Mouse (Mus musculus) c-Kit-negative CD71-positive TER-119-positive erythroid progenitor cells, embryonic 14.5 days (primary cell): Measurements from ENCODE around the gene Sema3f.

Experiments
- DNase-seq: peaks from one replicate; pipeline ENCODE4 v3.0.0-alpha.2; 2013; ENCODE audit warnings: low read depth, low spot score

Sema3f gene

GRCm38 (mm10) chr9:107662342-107662741 lies 47.9 kb downstream of the Sema3f start:
- DNase-seq: no peak

GRCm38 (mm10) chr9:107660777-107661176 lies 49.5 kb downstream of the Sema3f start:
- DNase-seq: no peak

GRCm38 (mm10) chr9:107659961-107660360 lies 50.3 kb downstream of the Sema3f start:
- no peak for DNase-seq

GRCm38 (mm10) chr9:107659551-107659950 lies 50.7 kb downstream of the Sema3f start:
- DNase-seq: no peak

GRCm38 (mm10) chr9:107658096-107658495 lies 52.2 kb downstream of the Sema3f start:
- no peak for DNase-seq

GRCm38 (mm10) chr9:107657144-107657543 lies 53.1 kb downstream of the Sema3f start:
- no peak for DNase-seq

GRCm38 (mm10) chr9:107654585-107654984 lies 55.7 kb downstream of the Sema3f start:
- DNase-seq: no peak

GRCm38 (mm10) chr9:107653474-107653873 lies 56.8 kb downstream of the Sema3f start:
- no peak for DNase-seq

- DNase-seq: no peak
Observed at GRCm38 (mm10) chr9:107650708-107651481, 59.4 kb downstream of the Sema3f start.

GRCm38 (mm10) chr9:107650225-107650624 lies 60.0 kb downstream of the Sema3f start:
- no peak for DNase-seq

- no peak for DNase-seq
Observed at GRCm38 (mm10) chr9:107648767-107649166, 61.5 kb downstream of the Sema3f start.

GRCm38 (mm10) chr9:107646975-107647374 lies 63.3 kb downstream of the Sema3f start:
- no peak for DNase-seq

GRCm38 (mm10) chr9:107645577-107645976 lies 64.7 kb downstream of the Sema3f start:
- peak; percentile 70 for DNase-seq

- DNase-seq: no peak
Observed at GRCm38 (mm10) chr9:107645153-107645510, 65.1 kb downstream of the Sema3f start.

- peak; percentile 83 for DNase-seq
Observed at GRCm38 (mm10) chr9:107644495-107645152, 65.7 kb downstream of the Sema3f start.

- DNase-seq: no peak
Observed at GRCm38 (mm10) chr9:107643544-107644214, 66.6 kb downstream of the Sema3f start.

- DNase-seq: no peak
Observed at GRCm38 (mm10) chr9:107641666-107642065, 68.6 kb downstream of the Sema3f start.

- no peak for DNase-seq
Observed at GRCm38 (mm10) chr9:107640257-107640772, 70.0 kb downstream of the Sema3f start.

- DNase-seq: no peak
Observed at GRCm38 (mm10) chr9:107637070-107637469, 73.2 kb downstream of the Sema3f start.

- peak; percentile 96 for DNase-seq
Observed at GRCm38 (mm10) chr9:107635279-107636028, 74.8 kb downstream of the Sema3f start, which contains the start of gene Gnai2. Gene Gnai2, minus strand, starts transcription at chr9:107635367.
